Mouse (Mus musculus): ENCODE results near the gene Asah2.
"Not testable (repeated sequence)": the region's sequence is repeated elsewhere in the genome, so short reads cannot be mapped to it uniquely, and the experiment has no call there.

DNA sequence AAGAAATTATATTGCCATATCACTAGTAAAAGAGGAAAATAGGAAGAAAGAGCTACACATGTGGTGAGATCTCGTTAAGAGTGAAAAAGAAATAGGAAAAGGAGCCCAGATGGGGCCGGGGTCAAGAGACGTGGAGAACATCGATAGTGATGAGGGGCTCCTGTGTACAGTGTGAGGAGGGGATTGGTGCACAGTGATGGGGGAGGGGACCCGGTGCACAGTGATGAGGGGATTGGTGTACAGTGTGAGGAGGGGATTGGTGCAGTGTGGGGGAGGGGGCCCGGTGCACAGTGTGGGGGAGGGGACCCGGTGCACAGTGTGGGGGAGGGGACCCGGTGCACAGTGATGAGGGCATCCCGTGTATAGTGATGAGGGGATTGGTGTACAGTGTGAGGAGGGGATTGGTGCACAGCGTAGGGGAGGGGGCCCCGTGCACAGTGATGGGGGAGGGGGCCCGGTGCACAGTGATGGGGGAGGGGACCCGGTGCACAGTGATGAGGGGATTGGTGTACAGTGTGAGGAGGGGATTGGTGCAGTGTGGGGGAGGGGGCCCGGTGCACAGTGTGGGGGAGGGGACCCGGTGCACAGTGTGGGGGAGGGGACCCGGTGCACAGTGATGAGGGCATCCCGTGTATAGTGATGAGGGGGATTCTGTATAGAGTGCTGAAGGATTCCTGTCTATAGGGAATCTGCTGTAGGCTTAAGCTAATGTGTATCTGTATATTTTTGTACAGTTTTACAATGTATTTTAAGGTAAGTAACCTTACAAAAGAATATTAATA, 23.9 kb upstream of the Asah2 start:
- TF ChIP-seq GATA1, TAL1 (IDR thresholded peaks at IDR 0.05; ENCODE audit: low read length): not testable (repeated sequence)

Measured in erythroblast, embryonic 14.5 days (primary cell).